Mouse (Mus musculus): Measurements from ENCODE around the gene Sgf29.

GRCm38 (mm10) chr7:126702358-126702757 is 53.2 kb downstream of the Sgf29 start:
- TF ChIP-seq CTCF (IDR thresholded peaks at IDR 0.05; ENCODE audit: borderline replicate concordance, insufficient read depth, low read depth, low read length) (no peak), POLR2A (IDR thresholded peaks at IDR 0.05; ENCODE audit: borderline replicate concordance, insufficient read depth, low read length) (no peak)
